17 mouse cellular contexts compared by ENCODE assay signal in genomic region chr7:115776324-115776723, GRCm38 (mm10).
A peak's percentile ranks its signal among the peaks of the same experiment; 100 is the strongest.
DNase-seq lines count a peak whose midpoint lies in the region; ATAC-seq and TF ChIP-seq lines count a peak whose summit lies in the region.
"Had no signal": no experiment of that assay in that cellular context is flagged by ENCODE, and none has a peak within 500 bp of the region (broad histone marks: within the 10 kb centered on the region; RNA-seq: fewer than 3 reads in every experiment).

No protein-coding gene starts in this region.

- H3K9ac ChIP-seq in forebrain, embryonic 12.5 days = no peak overlapping the region
- H3K9ac ChIP-seq in forebrain, postnatal 0 days = no peak overlapping the region
- no peak overlapping the region for H3K9ac ChIP-seq in midbrain, embryonic 12.5 days (replicated peaks)
- no peak overlapping the region for H3K9ac ChIP-seq in midbrain, postnatal 0 days (replicated peaks; ENCODE audit: low read length, poor library complexity, severe bottlenecking)
- H3K9ac ChIP-seq in liver, embryonic 14.5 days (replicated peaks) = no peak overlapping the region
- H3K9ac ChIP-seq in hindbrain, embryonic 14.5 days = no peak overlapping the region
- H3K9ac ChIP-seq: embryonic facial prominence, embryonic 13.5 days; heart, embryonic 13.5 days; kidney, embryonic 15.5 days had no signal

- no peak for ATAC-seq in forebrain, embryonic 12.5 days (ENCODE audit: low FRiP score)
- ATAC-seq in forebrain, postnatal 0 days = no peak
- ATAC-seq in midbrain, embryonic 12.5 days (ENCODE audit: low FRiP score, low read depth) = peak; percentile 41; the same call in 1 of the 2 replicates
- ATAC-seq in midbrain, postnatal 0 days (ENCODE audit: low FRiP score) = no peak
- ATAC-seq in liver, embryonic 14.5 days (ENCODE audit: insufficient read depth) = peak; percentile 64
- no peak for ATAC-seq in hindbrain, embryonic 14.5 days (ENCODE audit: low FRiP score)

- H3K4me2 ChIP-seq in forebrain, embryonic 12.5 days = no peak overlapping the region
- no peak overlapping the region for H3K4me2 ChIP-seq in forebrain, postnatal 0 days (ENCODE audit: low read depth)
- 0 out of 2 replicates have a peak overlapping the region, but pooled peaks have one; percentile 1 for H3K4me2 ChIP-seq in midbrain, embryonic 12.5 days (replicated peaks)
- H3K4me2 ChIP-seq in midbrain, postnatal 0 days (ENCODE audit: low read depth, low read length, poor library complexity, severe bottlenecking) = no peak overlapping the region
- no peak overlapping the region for H3K4me2 ChIP-seq in liver, embryonic 14.5 days (ENCODE audit: low read depth)
- H3K4me2 ChIP-seq in hindbrain, embryonic 14.5 days (replicated peaks) = no peak overlapping the region
- H3K4me2 ChIP-seq: embryonic facial prominence, embryonic 13.5 days; heart, embryonic 13.5 days; kidney, embryonic 15.5 days had no signal

- H3K36me3 ChIP-seq in forebrain, embryonic 12.5 days (replicated peaks) = no peaks in the 10 kb centered on the region; the same call in 1 of the 2 replicates
- H3K36me3 ChIP-seq in forebrain, postnatal 0 days (ENCODE audit: insufficient read depth) = no peaks in the 10 kb centered on the region
- no peaks in the 10 kb centered on the region for H3K36me3 ChIP-seq in midbrain, embryonic 12.5 days
- H3K36me3 ChIP-seq in midbrain, postnatal 0 days (ENCODE audit: insufficient read depth, low read length) = no peaks in the 10 kb centered on the region
- H3K36me3 ChIP-seq in liver, embryonic 14.5 days (replicated peaks; ENCODE audit: control insufficient read depth, insufficient read depth, low read depth) = peaks cover 20% of the 10 kb centered on the region
- no peaks in the 10 kb centered on the region for H3K36me3 ChIP-seq in hindbrain, embryonic 14.5 days (replicated peaks; ENCODE audit: control insufficient read depth, insufficient read depth)
- H3K36me3 ChIP-seq: kidney, embryonic 15.5 days had no signal

- 38% methylated on average over 5 of the region's 5 CpGs for WGBS in forebrain, embryonic 12.5 days
- 27% methylated on average over 5 of the region's 5 CpGs for WGBS in forebrain, postnatal 0 days
- 21% methylated on average over 5 of the region's 5 CpGs for WGBS in midbrain, embryonic 12.5 days
- 21% methylated on average over 5 of the region's 5 CpGs for WGBS in midbrain, postnatal 0 days
- 47% methylated on average over 5 of the region's 5 CpGs for WGBS in liver, embryonic 14.5 days (ENCODE audit: insufficient replicate concordance)
- 42% methylated on average over 5 of the region's 5 CpGs for whole genome bisulfite sequencing in hindbrain, embryonic 14.5 days

- TF ChIP-seq EP300 in liver, embryonic 14.5 days (IDR thresholded peaks at IDR 0.05; ENCODE audit: low read depth) = no peak

- H3K27ac ChIP-seq in forebrain, embryonic 12.5 days = peak overlapping the region; percentile 51; the same call in 1 of the 2 replicates
- no peak overlapping the region for H3K27ac ChIP-seq in forebrain, postnatal 0 days (ENCODE audit: low read depth, low read length)
- H3K27ac ChIP-seq in midbrain, embryonic 12.5 days (replicated peaks) = peak overlapping the region; percentile 35; the same call in 1 of the 2 replicates
- no peak overlapping the region for H3K27ac ChIP-seq in midbrain, postnatal 0 days (ENCODE audit: low read depth, low read length)
- H3K27ac ChIP-seq in liver, embryonic 14.5 days = no peak overlapping the region
- no peak overlapping the region for H3K27ac ChIP-seq in hindbrain, embryonic 14.5 days
- H3K27ac ChIP-seq: embryonic facial prominence, embryonic 13.5 days; heart, embryonic 13.5 days; kidney, embryonic 15.5 days had no signal

- no peaks in the 10 kb centered on the region for H3K27me3 ChIP-seq in forebrain, embryonic 12.5 days
- no peaks in the 10 kb centered on the region for H3K27me3 ChIP-seq in forebrain, postnatal 0 days (ENCODE audit: insufficient read depth, low read length)
- H3K27me3 ChIP-seq in midbrain, embryonic 12.5 days = no peaks in the 10 kb centered on the region
- no peaks in the 10 kb centered on the region for H3K27me3 ChIP-seq in midbrain, postnatal 0 days (ENCODE audit: insufficient read depth, low read length)
- no peaks in the 10 kb centered on the region for H3K27me3 ChIP-seq in liver, embryonic 14.5 days (ENCODE audit: control insufficient read depth, insufficient read depth, low read length)
- no peaks in the 10 kb centered on the region for H3K27me3 ChIP-seq in hindbrain, embryonic 14.5 days (ENCODE audit: control insufficient read depth, insufficient read depth, low read length)
- H3K27me3 ChIP-seq: embryonic facial prominence, embryonic 13.5 days; heart, embryonic 13.5 days; kidney, embryonic 15.5 days had no signal

- H3K4me3 ChIP-seq in forebrain, embryonic 12.5 days (replicated peaks) = no peak overlapping the region
- H3K4me3 ChIP-seq in forebrain, postnatal 0 days (ENCODE audit: low read depth, low read length) = no peak overlapping the region
- no peak overlapping the region for H3K4me3 ChIP-seq in midbrain, embryonic 12.5 days
- no peak overlapping the region for H3K4me3 ChIP-seq in midbrain, postnatal 0 days (ENCODE audit: low read depth, low read length)
- no peak overlapping the region for H3K4me3 ChIP-seq in liver, embryonic 14.5 days (ENCODE audit: insufficient read depth in 1 of 2, low read depth in 2 of 2, low read length in 2 of 2)
- H3K4me3 ChIP-seq in hindbrain, embryonic 14.5 days (replicated peaks; ENCODE audit: low read length) = no peak overlapping the region
- H3K4me3 ChIP-seq: embryonic facial prominence, embryonic 13.5 days; heart, embryonic 13.5 days; kidney, embryonic 15.5 days; myocyte had no signal

- no peak for TF ChIP-seq CTCF in forebrain, postnatal 0 days (IDR thresholded peaks at IDR 0.05; ENCODE audit: low read depth)
- no peak for TF ChIP-seq CTCF in midbrain, postnatal 0 days (IDR thresholded peaks at IDR 0.05)
- no peak for TF ChIP-seq CTCF in liver, embryonic 14.5 days (IDR thresholded peaks at IDR 0.05; ENCODE audit: low read depth)

- H3K9me3 ChIP-seq in forebrain, embryonic 12.5 days = no peaks in the 10 kb centered on the region
- H3K9me3 ChIP-seq in forebrain, postnatal 0 days (ENCODE audit: low read length) = no peaks in the 10 kb centered on the region
- 0 out of 2 replicates have a peak, but pooled peaks cover 2% of the 10 kb centered on the region for H3K9me3 ChIP-seq in midbrain, embryonic 12.5 days
- no peaks in the 10 kb centered on the region for H3K9me3 ChIP-seq in midbrain, postnatal 0 days (ENCODE audit: low read length)
- no peaks in the 10 kb centered on the region for H3K9me3 ChIP-seq in liver, embryonic 14.5 days (ENCODE audit: control insufficient read depth, low read length)
- H3K9me3 ChIP-seq in hindbrain, embryonic 14.5 days (ENCODE audit: control insufficient read depth, low read length) = peaks cover 6% of the 10 kb centered on the region; the same call in 1 of the 2 replicates
- H3K9me3 ChIP-seq: embryonic facial prominence, embryonic 13.5 days had no signal

- peaks cover 24% of the 10 kb centered on the region for H3K4me1 ChIP-seq in forebrain, embryonic 12.5 days
- no peaks in the 10 kb centered on the region for H3K4me1 ChIP-seq in forebrain, postnatal 0 days (ENCODE audit: insufficient read depth)
- peaks cover 15% of the 10 kb centered on the region for H3K4me1 ChIP-seq in midbrain, embryonic 12.5 days
- H3K4me1 ChIP-seq in midbrain, postnatal 0 days (ENCODE audit: insufficient read depth, low read length) = no peaks in the 10 kb centered on the region
- no peaks in the 10 kb centered on the region; a peak in 1 of 4 replicates for H3K4me1 ChIP-seq in liver, embryonic 14.5 days (replicated peaks; ENCODE audit: control insufficient read depth in 2 of 2, insufficient read depth in 2 of 2, low read length in 1 of 2)
- H3K4me1 ChIP-seq in hindbrain, embryonic 14.5 days (replicated peaks; ENCODE audit: control insufficient read depth, insufficient read depth, low read length) = no peaks in the 10 kb centered on the region
- H3K4me1 ChIP-seq: embryonic facial prominence, embryonic 13.5 days; kidney, embryonic 15.5 days had no signal

- DNase-seq in forebrain, postnatal 0 days = no peak
- no peak for DNase-seq in midbrain, postnatal 0 days (ENCODE audit: low spot score)
- peak in 1 of 3 experiments; percentile 16 for DNase-seq in liver, embryonic 14.5 days (ENCODE audit: low read depth in 3 of 3, low spot score in 3 of 3)
- DNase-seq in telencephalon, adult 2 months (ENCODE audit: low read depth, low spot score) = peak; percentile 6
- no peak for DNase-seq in hindbrain, embryonic 14.5 days (ENCODE audit: low spot score)
- DNase-seq in Muller cell, postnatal 12 days (ENCODE audit: inconsistent ontology term) = no peak
- DNase-seq: cerebellum, adult 18-20 months; gastrocnemius, postnatal 25 days; heart, postnatal 4 days; lung, postnatal 4 days; spleen, adult 18-20 months had no signal

Comparison
In these comparisons a context has a peak if more than half of its experiments do, and no peak if none do; other contexts are left out.
1. ATAC-seq: peak in midbrain, embryonic 12.5 days (single experiment) and liver, embryonic 14.5 days (single experiment); none in forebrain, embryonic 12.5 days (single experiment), forebrain, postnatal 0 days (single experiment), midbrain, postnatal 0 days (single experiment) and hindbrain, embryonic 14.5 days (single experiment).
2. H3K27ac ChIP-seq: peak in forebrain, embryonic 12.5 days (single experiment) and midbrain, embryonic 12.5 days (single experiment); none in forebrain, postnatal 0 days (single experiment), midbrain, postnatal 0 days (single experiment), liver, embryonic 14.5 days (single experiment) and hindbrain, embryonic 14.5 days (single experiment).